Mouse (Mus musculus): ENCODE measurements around the gene Rfc1. TPM values are rescaled to one million over a fixed set of nuclear protein-coding genes. Genes with fewer than 3 reads are reported as not detected.
A peak's percentile ranks its signal among the peaks of the same experiment; 100 is the strongest.

Rfc1 gene
- total and polyA plus RNA-seq, 3 experiments, result 50.2 to 2,723 (median 51.5) TPM

GRCm38 (mm10) chr5:65308866-65309265 lies 26.6 kb downstream of the Rfc1 start:
- no peak overlapping the region for H3K27ac ChIP-seq (ENCODE audit: control insufficient read depth, low read depth, low read length)
- H3K9ac ChIP-seq (ENCODE audit: control insufficient read depth, low read depth, low read length, poor library complexity, severe bottlenecking), result no peak overlapping the region
- H3K4me3 ChIP-seq (ENCODE audit: control insufficient read depth in 1 of 2, insufficient read depth in 1 of 2, low read depth in 2 of 2, low read length in 2 of 2), result no peak overlapping the region
- peak; percentile 54 for DNase-seq (ENCODE audit: low read depth, low spot score)
- peaks cover 6 to 8% of the 10 kb centered on the region in 2 experiments; a peak in 3 of 4 replicates for H3K36me3 ChIP-seq (ENCODE audit: control insufficient read depth in 1 of 2, insufficient read depth in 2 of 2, low read length in 2 of 2)
- no peaks in the 10 kb centered on the region for H3K27me3 ChIP-seq (ENCODE audit: control insufficient read depth in 1 of 2, insufficient read depth in 2 of 2, low read length in 2 of 2)
- H3K79me2 ChIP-seq (ENCODE audit: control insufficient read depth, insufficient read depth, low read length, poor library complexity), result no peaks in the 10 kb centered on the region
- no peak for TF ChIP-seq EP300 (IDR thresholded peaks at IDR 0.05; ENCODE audit: low read depth in 1 of 2, low read length in 2 of 2)
- no peak for TF ChIP-seq MAX (IDR thresholded peaks at IDR 0.05; ENCODE audit: low read length)
- TF ChIP-seq JUND (IDR thresholded peaks at IDR 0.05; ENCODE audit: low read depth, low read length), result no peak
- no peak for TF ChIP-seq CHD2 (IDR thresholded peaks at IDR 0.05; ENCODE audit: low read length)
- no peak for TF ChIP-seq ELF1 (IDR thresholded peaks at IDR 0.05; ENCODE audit: low read depth, low read length)
- H3K9me3 ChIP-seq (replicated peaks; ENCODE audit: insufficient read depth, low read length), result no peaks in the 10 kb centered on the region
- peaks cover 0 to 2% of the 10 kb centered on the region in 2 experiments; a peak in 1 of 4 replicates for H3K4me1 ChIP-seq (ENCODE audit: control insufficient read depth in 1 of 2, insufficient read depth in 2 of 2, low read length in 2 of 2)

- DNase-seq (ENCODE audit: low read depth, low spot score), result no peak
- no peaks in the 10 kb centered on the region for H3K27me3 ChIP-seq (ENCODE audit: control insufficient read depth in 1 of 2, insufficient read depth in 2 of 2, low read length in 2 of 2)
- peaks cover 0 to 2% of the 10 kb centered on the region in 2 experiments; a peak in 1 of 4 replicates for H3K4me1 ChIP-seq (ENCODE audit: control insufficient read depth in 1 of 2, insufficient read depth in 2 of 2, low read length in 2 of 2)
- no peak overlapping the region for H3K9ac ChIP-seq (ENCODE audit: control insufficient read depth, low read depth, low read length, poor library complexity, severe bottlenecking)
- no peak overlapping the region for H3K27ac ChIP-seq (ENCODE audit: control insufficient read depth, low read depth, low read length)
- H3K9me3 ChIP-seq (replicated peaks; ENCODE audit: insufficient read depth, low read length), result no peaks in the 10 kb centered on the region
- no peak overlapping the region for H3K4me3 ChIP-seq (ENCODE audit: control insufficient read depth in 1 of 2, insufficient read depth in 1 of 2, low read depth in 2 of 2, low read length in 2 of 2)
- H3K36me3 ChIP-seq (ENCODE audit: control insufficient read depth in 1 of 2, insufficient read depth in 2 of 2, low read length in 2 of 2), result peaks cover 6 to 8% of the 10 kb centered on the region in 2 experiments; a peak in 3 of 4 replicates
- TF ChIP-seq KAT2A (conservative IDR thresholded peaks at IDR 0.05; ENCODE audit: low read depth, low read length) (no peak), ZC3H11A (IDR thresholded peaks at IDR 0.05; ENCODE audit: low read depth, low read length) (no peak), CHD1 (IDR thresholded peaks at IDR 0.05; ENCODE audit: low read depth, low read length) (no peak), RCOR1 (IDR thresholded peaks at IDR 0.05; ENCODE audit: low read depth, low read length) (no peak), ZNF384 (IDR thresholded peaks at IDR 0.05; ENCODE audit: low read depth, low read length) (no peak), ELF1 (IDR thresholded peaks at IDR 0.05; ENCODE audit: low read depth, low read length) (no peak), ETS1 (IDR thresholded peaks at IDR 0.05; ENCODE audit: low read depth, low read length) (no peak), ZMIZ1 (IDR thresholded peaks at IDR 0.05; ENCODE audit: low read depth, low read length) (no peak), NELFE (IDR thresholded peaks at IDR 0.05; ENCODE audit: low read depth, low read length) (no peak), TCF12 (IDR thresholded peaks at IDR 0.05; ENCODE audit: low read depth, low read length) (no peak), MYC (IDR thresholded peaks at IDR 0.05; ENCODE audit: low read depth, low read length) (no peak), ZKSCAN1 (IDR thresholded peaks at IDR 0.05; ENCODE audit: low read depth, low read length) (no peak), SIN3A (IDR thresholded peaks at IDR 0.05; ENCODE audit: low read length) (no peak), MAX (IDR thresholded peaks at IDR 0.05; ENCODE audit: low read length) (no peak)
- H3K79me2 ChIP-seq (ENCODE audit: control insufficient read depth, insufficient read depth, low read length, poor library complexity), result no peaks in the 10 kb centered on the region
These were observed 27.3 kb downstream of the Rfc1 start for GRCm38 (mm10) chr5:65308208-65308607.
